ENCODE assay signal across 18 mouse cellular contexts in genomic region chr11:100727201-100727600, GRCm38 (mm10). TPM values are rescaled to one million over a fixed set of nuclear protein-coding genes. Genes with fewer than 3 reads are reported as not detected.
"Had no signal": no experiment of that assay in that cellular context is flagged by ENCODE, and none has a peak within 500 bp of the region (broad histone marks: within the 10 kb centered on the region; RNA-seq: fewer than 3 reads in every experiment).

No protein-coding gene starts in this region.

- H3K4me2 ChIP-seq: limb, embryonic 12.5 days; lung, embryonic 15.5 days; midbrain, embryonic 11.5 days; midbrain, embryonic 15.5 days; neural tube, embryonic 12.5 days had no signal

- H3K27ac ChIP-seq: layer of hippocampus, adult 2 months; limb, embryonic 12.5 days; lung, embryonic 15.5 days; macrophage; midbrain, embryonic 15.5 days; neural tube, embryonic 12.5 days had no signal

- H3K27me3 ChIP-seq: limb, embryonic 12.5 days; lung, embryonic 15.5 days; megakaryocyte, embryonic 14.5 days; midbrain, embryonic 15.5 days; neural tube, embryonic 12.5 days had no signal

- DNase-seq: liver; liver, postnatal 0 days; lung, postnatal 14 days; thymus, adult 18-20 months; thymus, postnatal 14 days had no signal

- ATAC-seq: inflammation-experienced regulatory T-cells, adult 6 months; liver, postnatal 0 days; midbrain, embryonic 15.5 days had no signal

- H3K9ac ChIP-seq: limb, embryonic 12.5 days; liver, postnatal 0 days; lung, embryonic 15.5 days; midbrain, embryonic 15.5 days; neural tube, embryonic 12.5 days had no signal

- H3K4me3 ChIP-seq: layer of hippocampus, adult 2 months; limb, embryonic 12.5 days; lung, embryonic 15.5 days; megakaryocyte, embryonic 14.5 days; midbrain, embryonic 15.5 days; neural tube, embryonic 12.5 days had no signal

- H3K9me3 ChIP-seq: limb, embryonic 12.5 days; lung, embryonic 15.5 days; megakaryocyte, embryonic 14.5 days; midbrain, embryonic 15.5 days; neural tube, embryonic 12.5 days had no signal

RNA-seq across cellular contexts. Expression of gene Hspb9, which starts 13.6 kb away (rescaled TPM):
- total RNA-seq: layer of hippocampus, adult 2 months; layer of hippocampus, postnatal 10 days; left cerebral cortex, postnatal 36 days; monocyte, adult 5-6 weeks; neutrophil, adult 5-6 weeks had no signal
- polyA plus RNA-seq: limb, embryonic 12.5 days; macrophage; midbrain, embryonic 15.5 days; neural tube, embryonic 12.5 days had no signal

RNA-seq across cellular contexts. Expression of gene Kcnh4, which starts 32.5 kb away (rescaled TPM):
- total RNA-seq: monocyte, adult 5-6 weeks had no signal
- polyA plus RNA-seq: limb, embryonic 12.5 days; liver, postnatal 0 days; lung, embryonic 15.5 days; macrophage had no signal
